Mouse (Mus musculus) kidney, adult 2 months (tissue): ENCODE results near the gene Brca1. TPM values are rescaled to one million over a fixed set of nuclear protein-coding genes. Genes with fewer than 3 reads are reported as not detected.
A peak's percentile ranks its signal among the peaks of the same experiment; 100 is the strongest.
"Not testable (repeated sequence)": the region's sequence is repeated elsewhere in the genome, so short reads cannot be mapped to it uniquely, and the experiment has no call there.

ENCODE experiments used
- DNase-seq: peaks from one replicate; pipeline ENCODE4 v3.0.0; 2021
- H3K27ac ChIP-seq: fragments of 200-500 bp; 2 replicates; pipeline ENCODE4 v1.5.1; 2012; ENCODE audit warnings: low read depth, low read length, control low read depth, inconsistent platforms; ENCODE audit not compliant: insufficient read depth
- H3K27me3 ChIP-seq: fragments of 200-500 bp; replicated peaks from 2 replicates; pipeline ENCODE4 v1.6.1; 2012; ENCODE audit warnings: mild to moderate bottlenecking, moderate library complexity, low read length, inconsistent platforms; ENCODE audit not compliant: control insufficient read depth, insufficient read depth
- H3K36me3 ChIP-seq: fragments of 200-500 bp; 2 replicates; pipeline ENCODE4 v1.6.1; 2012; ENCODE audit warnings: mild to moderate bottlenecking, moderate library complexity, low read length, inconsistent platforms; ENCODE audit not compliant: control insufficient read depth, insufficient read depth
- H3K4me1 ChIP-seq: fragments of 200-500 bp; 2 replicates; pipeline ENCODE4 v1.6.1; 2011; ENCODE audit warnings: low read length; ENCODE audit not compliant: control insufficient read depth, insufficient read depth
- H3K4me3 ChIP-seq: fragments of 200-500 bp; 2 replicates; pipeline ENCODE4 v1.5.1; 2011; ENCODE audit warnings: mild to moderate bottlenecking, low read depth, low read length, control low read depth; ENCODE audit not compliant: insufficient read depth
- CTCF ChIP-seq: fragments of 200-500 bp; conservative IDR thresholded peaks from 2 replicates; pipeline ENCODE4 v1.5.1; 2011; ENCODE audit warnings: low read depth, mild to moderate bottlenecking, control low read depth, low read length, moderate library complexity, mixed read lengths; ENCODE audit not compliant: insufficient read depth, insufficient read length
- POLR2A ChIP-seq: fragments of 200-500 bp; IDR thresholded peaks from one replicate; pipeline ENCODE4 v1.6.1; 2011; ENCODE audit warnings: low read depth, low read length, control low read depth
- WGBS: fragments of 180-500 bp; shearing (Covaris S2); methylation state at CpG from one replicate; pipeline ENCODE4 v1.1.7; 2018; 5-methylcytosine and 5-hydroxymethylcytosine counted together
- polyA plus RNA-seq: library from polyadenylated mRNA; depleted of rRNA; stranded (reverse); fragments of >200 nt; gene quantifications from 2 replicates; pipeline ENCODE4 v1.2.3, GENCODE M21; 2012

Gene Brca1
- polyA plus RNA-seq, 1 experiment: 0.16 TPM

DNA sequence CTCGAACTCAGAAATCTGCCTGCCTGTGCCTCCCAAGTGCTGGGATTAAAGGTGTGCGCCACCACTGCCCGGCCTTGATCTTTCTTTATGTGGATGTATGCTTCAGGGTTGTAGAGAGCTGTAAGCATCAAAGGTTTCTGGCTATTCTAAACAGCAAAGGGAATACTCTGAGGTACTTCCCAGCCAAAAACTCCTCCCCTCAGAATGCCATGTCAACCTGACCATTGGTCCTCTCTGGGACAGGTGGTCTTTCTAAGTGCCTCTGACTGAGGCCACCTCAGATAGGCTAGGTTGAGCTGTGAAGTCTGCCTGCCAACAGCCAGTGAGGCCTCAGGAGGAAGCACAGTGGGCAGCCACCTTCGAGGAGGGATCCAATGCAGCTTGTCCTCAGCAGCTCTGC is 102.9 kb downstream of the Brca1 start:
- Histone ChIP-seq H3K27ac (peak overlapping the region; percentile 81), H3K4me1 (no peaks in the 10 kb centered on the region; the same call in 1 of the 2 replicates), H3K27me3 (no peaks in the 10 kb centered on the region), H3K4me3 (peak overlapping the region; percentile 84), H3K36me3 (peaks cover 2% of the 10 kb centered on the region; the same call in 1 of the 2 replicates)
- no peak for DNase-seq
- 62% methylated on average over 4 of the region's 4 CpGs for WGBS
- no peak for TF ChIP-seq CTCF
- TF ChIP-seq POLR2A: no peak

DNA sequence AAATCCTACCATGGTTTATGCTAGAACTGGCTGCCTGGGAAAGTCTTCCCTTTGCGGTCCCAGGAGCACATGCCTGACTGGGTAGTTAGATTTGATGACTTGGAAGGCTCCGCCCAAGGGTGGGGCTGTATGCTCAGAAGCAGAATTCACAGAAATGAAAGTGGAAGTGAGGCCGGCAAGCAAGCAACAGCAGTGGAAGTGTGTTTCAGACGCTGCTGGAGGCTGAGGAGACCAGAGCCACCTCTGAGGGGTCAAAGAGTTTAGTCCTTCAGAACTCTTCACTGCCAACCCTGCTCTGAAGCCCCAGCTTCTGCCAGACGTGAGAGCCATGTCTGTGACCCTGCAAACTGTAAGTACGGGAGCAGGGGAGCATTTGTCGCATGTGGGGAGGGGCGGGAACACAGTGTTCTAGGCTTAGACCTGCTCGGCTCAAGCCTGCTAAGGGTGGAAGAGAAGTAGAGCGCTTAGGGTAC is 103.4 kb downstream of the Brca1 start, which contains the start of gene Ifi35:
Gene Ifi35, plus strand, starts transcription at position 134 of the 473 bp plus-strand sequence.
- TF ChIP-seq CTCF: no peak
- peak; percentile 75 for TF ChIP-seq POLR2A
- peak within 1 kb of the TSS; percentile 81 for H3K27ac ChIP-seq
- peaks cover 3% of the 10 kb centered on the region for H3K36me3 ChIP-seq
- no peaks in the 10 kb centered on the region for H3K27me3 ChIP-seq
- 3% methylated on average over 10 of the region's 10 CpGs for WGBS
- DNase-seq: peak; percentile 93
- no peaks in the 10 kb centered on the region; the same call in 1 of the 2 replicates for H3K4me1 ChIP-seq
- peak within 1 kb of the TSS; percentile 84 for H3K4me3 ChIP-seq

DNA sequence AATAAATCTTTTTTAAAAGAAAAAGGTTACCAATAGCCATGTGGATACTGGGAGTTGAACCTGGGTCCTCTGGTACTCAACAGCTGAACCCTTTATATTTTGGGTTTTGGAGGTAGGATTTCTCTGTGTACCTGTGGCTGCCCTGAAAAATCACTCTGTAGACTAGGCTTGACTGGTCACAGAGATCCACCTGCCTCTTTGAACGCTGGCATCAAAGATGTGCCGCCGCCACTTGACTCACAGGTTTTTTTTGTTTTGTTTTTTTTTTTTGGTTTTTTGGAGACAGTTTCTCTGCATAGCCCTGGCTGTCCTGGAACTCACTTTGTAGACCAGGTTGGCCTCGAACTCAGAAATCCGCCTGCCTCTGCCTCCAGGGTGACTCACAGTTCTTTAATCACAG is 104.0 kb downstream of the Brca1 start:
- H3K4me3 ChIP-seq: no peak overlapping the region
- no peak for TF ChIP-seq POLR2A
- no peak for TF ChIP-seq CTCF

DNA sequence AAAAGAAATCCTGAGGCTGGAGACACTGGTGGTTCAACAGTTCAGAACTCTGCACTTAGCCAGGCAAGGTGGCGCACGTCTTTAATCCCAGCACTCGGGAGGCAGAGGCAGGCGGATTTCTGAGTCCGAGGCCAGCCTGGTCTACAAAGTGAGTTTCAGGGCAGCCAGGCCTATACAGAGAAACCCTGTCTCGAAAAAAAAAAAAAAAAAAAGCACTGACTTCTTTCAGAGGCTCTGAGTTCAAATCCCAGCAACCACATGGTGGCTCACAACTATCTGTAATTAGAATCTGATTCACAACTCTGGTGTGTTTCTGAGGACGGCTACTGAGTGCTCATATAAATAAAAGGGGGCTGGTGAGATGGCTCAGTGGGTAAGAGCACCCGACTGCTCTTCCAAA is 104.9 kb downstream of the Brca1 start:
- not testable (repeated sequence) for H3K4me3 ChIP-seq, H3K36me3 ChIP-seq, H3K27ac ChIP-seq, DNase-seq, H3K27me3 ChIP-seq, H3K4me1 ChIP-seq
- 88% methylated on average over 8 of the region's 8 CpGs for WGBS

More for the DNA sequence above, 104.0 kb downstream of the Brca1 start:
- Histone ChIP-seq H3K27me3 (no peaks in the 10 kb centered on the region), H3K4me1 (no peaks in the 10 kb centered on the region; the same call in 1 of the 2 replicates), H3K36me3 (peaks cover 3% of the 10 kb centered on the region), H3K27ac (no peak overlapping the region)
- no peak for DNase-seq
- 64% methylated on average over 5 of the region's 5 CpGs for WGBS

DNA sequence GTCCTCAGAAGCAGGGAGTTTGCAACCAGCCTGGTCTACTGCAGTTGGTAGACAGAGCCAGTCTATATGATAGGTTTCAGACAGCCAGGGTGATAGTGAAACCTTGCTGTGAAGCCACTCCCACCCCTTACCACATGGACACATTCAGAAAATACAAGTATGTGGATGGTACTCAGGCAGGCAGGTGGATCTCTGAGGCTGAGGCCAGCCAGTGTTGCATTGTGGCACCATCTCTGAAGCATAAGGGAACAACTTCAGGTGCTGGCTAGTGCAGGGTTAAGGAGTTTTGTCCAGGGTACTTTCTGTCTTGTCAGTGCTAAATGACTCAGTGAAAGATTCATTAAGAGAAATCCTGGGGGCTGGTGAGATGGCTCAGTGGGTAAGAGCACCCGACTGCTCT is 105.4 kb downstream of the Brca1 start:
- no peak overlapping the region for H3K4me3 ChIP-seq
- no peak for TF ChIP-seq POLR2A
- no peak for TF ChIP-seq CTCF
- 62% methylated on average over 1 of the region's 1 CpGs for WGBS
- no peak overlapping the region for H3K27ac ChIP-seq
- no peaks in the 10 kb centered on the region for H3K27me3 ChIP-seq
- H3K36me3 ChIP-seq: peaks cover 3% of the 10 kb centered on the region
- H3K4me1 ChIP-seq: no peaks in the 10 kb centered on the region; the same call in 1 of the 2 replicates
- no peak for DNase-seq

DNA sequence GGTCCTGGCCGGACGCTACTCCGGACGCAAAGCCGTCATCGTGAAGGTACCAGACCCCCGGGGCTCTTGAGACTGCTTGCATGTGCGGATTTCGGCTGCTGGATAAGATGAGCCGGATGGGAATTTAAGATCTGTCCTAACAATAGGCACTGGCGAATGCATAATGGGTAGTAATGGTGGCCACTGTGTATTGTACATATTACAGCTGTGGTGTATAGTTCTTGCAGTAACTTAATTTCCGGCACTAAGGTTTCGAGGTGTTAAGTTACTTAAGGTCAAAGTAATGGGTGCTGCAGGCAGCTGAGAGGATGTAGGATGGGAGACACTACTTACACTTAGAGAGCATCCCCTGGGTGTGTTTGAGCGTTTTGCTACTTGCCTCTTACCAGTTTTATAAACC is 109.0 kb downstream of the Brca1 start:
- H3K36me3 ChIP-seq: peaks cover 3% of the 10 kb centered on the region
- H3K27me3 ChIP-seq: no peaks in the 10 kb centered on the region
- H3K27ac ChIP-seq: peak overlapping the region; percentile 55; the same call in 1 of the 2 replicates
- no peak for DNase-seq
- H3K4me3 ChIP-seq: peak overlapping the region; percentile 81
- no peaks in the 10 kb centered on the region; the same call in 1 of the 2 replicates for H3K4me1 ChIP-seq
- no peak for TF ChIP-seq POLR2A
- no peak for TF ChIP-seq CTCF
- under 1% methylated on average over 14 of the region's 14 CpGs for WGBS

DNA sequence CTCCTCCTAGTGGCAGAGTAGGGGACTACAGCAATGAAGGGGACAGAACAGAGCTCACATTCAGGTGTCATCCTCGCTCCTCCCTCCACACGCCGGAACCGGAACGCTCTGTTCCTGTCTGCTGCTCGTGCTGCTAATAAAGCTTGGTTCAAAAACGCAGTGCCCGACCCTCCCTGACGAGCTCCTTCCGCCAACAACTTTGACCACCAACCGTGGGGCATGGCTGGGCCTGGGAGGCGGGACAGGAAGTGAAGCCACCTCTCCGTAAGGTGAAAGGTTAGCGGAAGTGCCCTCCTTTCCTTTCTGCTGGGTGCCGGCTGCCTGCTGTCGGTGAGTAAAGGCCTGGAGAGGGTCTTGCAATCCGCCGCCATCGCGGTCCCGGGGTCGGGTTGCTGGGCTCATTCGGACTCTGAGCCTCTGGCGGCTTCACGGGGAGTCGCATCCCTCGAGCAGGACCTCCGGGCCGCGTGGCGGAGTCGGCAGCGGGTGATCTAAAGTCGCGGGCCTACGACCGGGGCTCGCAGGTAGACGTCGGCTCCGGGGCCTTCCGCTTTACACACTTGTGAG is 109.5 kb downstream of the Brca1 start, which contains the start of gene Rpl27:
Gene Rpl27, plus strand, starts transcription at position 172 of the 567 bp plus-strand sequence.
- peaks cover 3% of the 10 kb centered on the region for H3K36me3 ChIP-seq
- no peaks in the 10 kb centered on the region for H3K27me3 ChIP-seq
- WGBS: under 1% methylated on average over 42 of the region's 42 CpGs
- no peaks in the 10 kb centered on the region; the same call in 1 of the 2 replicates for H3K4me1 ChIP-seq
- H3K27ac ChIP-seq: peak within 1 kb of the TSS; percentile 55
- peak within 1 kb of the TSS; percentile 81 for H3K4me3 ChIP-seq
- DNase-seq: peak; percentile 99
- peak; percentile 74 for TF ChIP-seq POLR2A
- peak; percentile 80 for TF ChIP-seq CTCF

DNA sequence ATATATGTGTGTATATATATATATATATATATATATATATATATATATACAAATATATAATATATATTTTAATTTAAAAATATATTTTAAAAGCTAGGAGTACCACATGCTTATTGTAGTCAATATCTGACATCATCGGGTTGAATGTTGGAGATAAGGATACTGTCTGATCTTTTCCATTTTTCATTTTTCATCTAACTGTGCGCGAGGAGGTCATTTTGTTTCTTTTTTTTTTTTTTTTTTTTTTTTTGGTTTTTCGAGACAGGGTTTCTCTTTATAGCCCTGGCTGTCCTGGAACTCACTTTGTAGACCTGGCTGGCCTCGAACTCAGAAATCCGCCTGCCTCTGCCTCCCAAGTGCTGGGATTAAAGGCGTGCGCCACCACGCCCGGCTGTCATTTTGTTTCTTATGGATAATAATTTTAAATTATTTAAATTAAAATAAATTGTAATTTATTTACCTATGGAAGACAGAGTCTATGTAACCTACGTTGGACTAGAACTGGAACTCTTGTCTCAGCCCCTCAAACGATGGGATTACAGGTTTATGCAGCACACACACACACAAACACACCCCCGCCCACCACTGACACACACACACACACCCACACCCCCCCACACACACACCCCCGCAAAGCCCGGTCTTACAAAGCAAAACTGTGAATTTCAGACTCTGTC is 110.2 kb downstream of the Brca1 start:
- not testable (repeated sequence) for H3K27me3 ChIP-seq, H3K4me1 ChIP-seq, DNase-seq, H3K36me3 ChIP-seq, H3K27ac ChIP-seq
- 33% methylated on average over 15 of the region's 15 CpGs for WGBS
- H3K4me3 ChIP-seq: peak overlapping the region; percentile 30
